In genomic region chr14:121626741-121627140, GRCm38 (mm10) we compare ENCODE assay signal across 18 mouse cellular contexts.
DNase-seq lines count a peak whose midpoint lies in the region; ATAC-seq and TF ChIP-seq lines count a peak whose summit lies in the region.
"Had no signal": no experiment of that assay in that cellular context is flagged by ENCODE, and none has a peak within 500 bp of the region (broad histone marks: within the 10 kb centered on the region; RNA-seq: fewer than 3 reads in every experiment).

No protein-coding gene starts in this region.

- H3K27ac ChIP-seq in forebrain, embryonic 16.5 days (ENCODE audit: low read length) = no peak overlapping the region
- H3K27ac ChIP-seq in forebrain, embryonic 13.5 days = no peak overlapping the region
- H3K27ac ChIP-seq in midbrain, embryonic 13.5 days = no peak overlapping the region
- H3K27ac ChIP-seq: embryonic facial prominence, embryonic 12.5 days; forebrain, embryonic 15.5 days; hindbrain, embryonic 10.5 days; hindbrain, embryonic 14.5 days; intestine, embryonic 15.5 days had no signal

- H3K4me1 ChIP-seq in forebrain, embryonic 16.5 days (replicated peaks; ENCODE audit: control insufficient read depth, insufficient read depth, low read length) = no peaks in the 10 kb centered on the region
- H3K4me1 ChIP-seq in forebrain, embryonic 13.5 days = no peaks in the 10 kb centered on the region
- H3K4me1 ChIP-seq in midbrain, embryonic 13.5 days (replicated peaks) = no peaks in the 10 kb centered on the region
- H3K4me1 ChIP-seq: embryonic facial prominence, embryonic 12.5 days; forebrain, embryonic 15.5 days; heart, embryonic 12.5 days; hindbrain, embryonic 10.5 days; intestine, embryonic 15.5 days had no signal

- no peak overlapping the region for H3K4me2 ChIP-seq in forebrain, embryonic 16.5 days (ENCODE audit: low read length)
- H3K4me2 ChIP-seq in forebrain, embryonic 13.5 days = no peak overlapping the region
- H3K4me2 ChIP-seq in midbrain, embryonic 13.5 days (replicated peaks) = no peak overlapping the region
- H3K4me2 ChIP-seq: embryonic facial prominence, embryonic 12.5 days; forebrain, embryonic 15.5 days; heart, embryonic 12.5 days; hindbrain, embryonic 14.5 days; intestine, embryonic 15.5 days had no signal

- ATAC-seq in forebrain, embryonic 16.5 days = peak; percentile 57; the same call in 1 of the 2 replicates
- ATAC-seq in forebrain, embryonic 13.5 days = no peak
- no peak for ATAC-seq in midbrain, embryonic 13.5 days
- ATAC-seq: forebrain, embryonic 15.5 days; intestine, embryonic 15.5 days had no signal

- no peak for TF ChIP-seq CTCF in brain, embryonic 14.5 days (IDR thresholded peaks at IDR 0.05; ENCODE audit: borderline replicate concordance, extremely low read depth, insufficient read depth, insufficient read length)

- no peak overlapping the region for H3K4me3 ChIP-seq in forebrain, embryonic 16.5 days (replicated peaks; ENCODE audit: low read length)
- H3K4me3 ChIP-seq in forebrain, embryonic 13.5 days = no peak overlapping the region
- H3K4me3 ChIP-seq in midbrain, embryonic 13.5 days (replicated peaks) = no peak overlapping the region
- H3K4me3 ChIP-seq: embryonic facial prominence, embryonic 12.5 days; forebrain, embryonic 15.5 days; heart, embryonic 12.5 days; hindbrain, embryonic 10.5 days; intestine, embryonic 15.5 days had no signal

- no peak for TF ChIP-seq POLR2A in brain, embryonic 14.5 days (IDR thresholded peaks at IDR 0.05; ENCODE audit: borderline replicate concordance, extremely low read depth, insufficient read depth, insufficient read length, poor library complexity, severe bottlenecking)

- peaks cover 4% of the 10 kb centered on the region; the same call in 1 of the 2 replicates for H3K36me3 ChIP-seq in forebrain, embryonic 16.5 days (ENCODE audit: control insufficient read depth, insufficient read depth)
- H3K36me3 ChIP-seq in forebrain, embryonic 13.5 days (ENCODE audit: poor library complexity, severe bottlenecking) = no peaks in the 10 kb centered on the region
- 0 out of 2 replicates have a peak, but pooled peaks cover 4% of the 10 kb centered on the region for H3K36me3 ChIP-seq in midbrain, embryonic 13.5 days
- H3K36me3 ChIP-seq: embryonic facial prominence, embryonic 12.5 days; forebrain, embryonic 15.5 days; hindbrain, embryonic 10.5 days had no signal

- DNase-seq in brain, embryonic 14.5 days (ENCODE audit: low read depth) = peak; percentile 62
- DNase-seq in cerebellum, adult 18-20 months = peak; percentile 56 to 72
- DNase-seq in cerebellum, adult 9-11 months = peak; percentile 75
- DNase-seq in gastrocnemius, postnatal 10 days = no peak
- DNase-seq in embryo, embryonic 10 days (ENCODE audit: low spot score) = no peak
- DNase-seq: adrenal gland, adult 2 months; adrenal gland, postnatal 25 days; gastrocnemius, postnatal 25 days; kidney, adult 2 months had no signal

- H3K9me3 ChIP-seq in forebrain, embryonic 16.5 days (ENCODE audit: control insufficient read depth, low read length) = no peaks in the 10 kb centered on the region
- no peaks in the 10 kb centered on the region for H3K9me3 ChIP-seq in forebrain, embryonic 13.5 days (replicated peaks)
- no peaks in the 10 kb centered on the region for H3K9me3 ChIP-seq in midbrain, embryonic 13.5 days
- H3K9me3 ChIP-seq: embryonic facial prominence, embryonic 12.5 days; forebrain, embryonic 15.5 days; heart, embryonic 12.5 days; hindbrain, embryonic 10.5 days; intestine, embryonic 15.5 days had no signal

- 63% methylated on average over 12 of the region's 12 CpGs for WGBS in forebrain, embryonic 16.5 days
- WGBS in forebrain, embryonic 13.5 days = 83% methylated on average over 12 of the region's 12 CpGs
- WGBS in midbrain, embryonic 13.5 days = 93% methylated on average over 12 of the region's 12 CpGs

- H3K9ac ChIP-seq in forebrain, embryonic 16.5 days (replicated peaks; ENCODE audit: low read depth, low read length) = no peak overlapping the region
- H3K9ac ChIP-seq in forebrain, embryonic 13.5 days = no peak overlapping the region
- no peak overlapping the region for H3K9ac ChIP-seq in midbrain, embryonic 13.5 days (replicated peaks)
- H3K9ac ChIP-seq: embryonic facial prominence, embryonic 12.5 days; forebrain, embryonic 15.5 days; heart, embryonic 12.5 days; hindbrain, embryonic 14.5 days; intestine, embryonic 15.5 days had no signal

- H3K27me3 ChIP-seq in forebrain, embryonic 16.5 days (replicated peaks; ENCODE audit: control insufficient read depth, insufficient read depth, low read length) = no peaks in the 10 kb centered on the region
- no peaks in the 10 kb centered on the region for H3K27me3 ChIP-seq in forebrain, embryonic 13.5 days
- no peaks in the 10 kb centered on the region for H3K27me3 ChIP-seq in midbrain, embryonic 13.5 days
- H3K27me3 ChIP-seq: embryonic facial prominence, embryonic 12.5 days; forebrain, embryonic 15.5 days; heart, embryonic 12.5 days; intestine, embryonic 15.5 days had no signal

Comparison
In these comparisons a context has a peak if more than half of its experiments do, and no peak if none do; other contexts are left out.
1. DNase-seq: peak in brain, embryonic 14.5 days (single experiment), cerebellum, adult 18-20 months (2 of 2) and cerebellum, adult 9-11 months (single experiment); none in gastrocnemius, postnatal 10 days (single experiment) and embryo, embryonic 10 days (single experiment).